Mouse (Mus musculus) lung, postnatal 0 days (tissue): ENCODE results near the gene Wfikkn2. TPM values are rescaled to one million over a fixed set of nuclear protein-coding genes. Genes with fewer than 3 reads are reported as not detected.

Experiments used
- ATAC-seq: fragments of 200-750 bp; cut with Nextera tagmentation; 2 replicates; pipeline ENCODE4 v1.8.0; 2017; ENCODE audit warnings: moderate library complexity
- DNase-seq: peaks from one replicate; pipeline ENCODE4 v3.0.0-alpha.2; 2016; ENCODE audit warnings: low spot score
- H3K27ac ChIP-seq: fragments of 300-500 bp; sonication (generic); 2 replicates; pipeline ENCODE4 v1.5.1; 2014; ENCODE audit warnings: antibody characterized with exemption, mild to moderate bottlenecking, low read length, mixed read lengths
- H3K27me3 ChIP-seq: fragments of 300-500 bp; sonication (generic); replicated peaks from 2 replicates; pipeline ENCODE4 v1.6.1; 2014; ENCODE audit warnings: low read length, mixed read lengths; ENCODE audit not compliant: insufficient read depth
- H3K36me3 ChIP-seq: fragments of 300-500 bp; sonication (generic); 2 replicates; pipeline ENCODE4 v1.6.1; 2014; ENCODE audit warnings: low read length, mixed read lengths; ENCODE audit not compliant: insufficient read depth
- H3K4me1 ChIP-seq: fragments of 300-500 bp; sonication (generic); 2 replicates; pipeline ENCODE4 v1.6.1; 2014; ENCODE audit warnings: antibody characterized with exemption, low read depth, low read length, mixed read lengths; ENCODE audit not compliant: insufficient read depth
- H3K4me2 ChIP-seq: fragments of 300-500 bp; sonication (generic); replicated peaks from 2 replicates; pipeline ENCODE4 v1.6.1; 2014; ENCODE audit warnings: low read depth, mild to moderate bottlenecking, low read length, moderate library complexity, mixed read lengths
- H3K4me3 ChIP-seq: fragments of 300-500 bp; sonication (generic); 2 replicates; pipeline ENCODE4 v1.5.1; 2014; ENCODE audit warnings: low read depth, low read length
- H3K9ac ChIP-seq: fragments of 300-500 bp; sonication (generic); replicated peaks from 2 replicates; pipeline ENCODE4 v1.6.1; 2014; ENCODE audit warnings: low read depth, mild to moderate bottlenecking
- H3K9me3 ChIP-seq: fragments of 300-500 bp; sonication (generic); 2 replicates; pipeline ENCODE4 v1.6.1; 2016; ENCODE audit warnings: low read length, mixed read lengths
- CTCF ChIP-seq: IDR thresholded peaks from 2 replicates; pipeline ENCODE4 v1.5.1; 2016; ENCODE audit warnings: antibody characterized with exemption, mild to moderate bottlenecking
- EP300 ChIP-seq: IDR thresholded peaks from 2 replicates; pipeline ENCODE4 v1.6.1; 2016; ENCODE audit warnings: antibody characterized with exemption, mild to moderate bottlenecking, control low read depth
- WGBS: fragments of 180-500 bp; shearing (Covaris S2); extraction: QIAGEN DNeasy Blood & Tissue Kit; methylation state at CpG from one replicate; pipeline ENCODE4 v1.1.7; 2014; 5-methylcytosine and 5-hydroxymethylcytosine counted together
- polyA plus RNA-seq: library from polyadenylated mRNA; unstranded; fragments of >200 nt; fragmentation: Nextera tagmentation; extraction: Ambion mirVana; gene quantifications from 2 replicates; pipeline ENCODE4 v1.2.1, GENCODE M21; 2015

Wfikkn2 gene
- polyA plus RNA-seq, 1 experiment from 2014 or later: 0.60 TPM

- H3K27ac ChIP-seq: no peak overlapping the region
- 77% methylated on average over 9 of the region's 9 CpGs for WGBS
- H3K9me3 ChIP-seq: no peaks in the 10 kb centered on the region
- no peaks in the 10 kb centered on the region for H3K36me3 ChIP-seq
- DNase-seq: no peak
- H3K4me3 ChIP-seq: no peak overlapping the region
- TF ChIP-seq CTCF: no peak
- no peak for TF ChIP-seq EP300
- no peaks in the 10 kb centered on the region for H3K4me1 ChIP-seq
- no peak overlapping the region for H3K9ac ChIP-seq
- ATAC-seq: no peak
- no peak overlapping the region for H3K4me2 ChIP-seq
- no peaks in the 10 kb centered on the region for H3K27me3 ChIP-seq
Measured at GRCm38 (mm10) chr11:94253156-94253555, 7.4 kb upstream of the Wfikkn2 start.

GRCm38 (mm10) chr11:94246789-94247061, 920 bp upstream of the Wfikkn2 start:
- H3K27me3 ChIP-seq: no peaks in the 10 kb centered on the region
- H3K4me1 ChIP-seq: no peaks in the 10 kb centered on the region; the same call in 1 of the 2 replicates
- no peak overlapping the region for H3K4me3 ChIP-seq
- no peaks in the 10 kb centered on the region for H3K36me3 ChIP-seq
- no peak for ATAC-seq
- DNase-seq: no peak
- no peaks in the 10 kb centered on the region for H3K9me3 ChIP-seq
- H3K9ac ChIP-seq: no peak overlapping the region
- H3K4me2 ChIP-seq: no peak overlapping the region
- TF ChIP-seq CTCF (no peak), EP300 (no peak)
- H3K27ac ChIP-seq: no peak overlapping the region
- 47% methylated on average over 8 of the region's 8 CpGs for whole genome bisulfite sequencing

GRCm38 (mm10) chr11:94244385-94244784, 1.4 kb downstream of the Wfikkn2 start:
- DNase-seq (no peak), ATAC-seq (no peak)
- H3K4me1 ChIP-seq: no peaks in the 10 kb centered on the region; the same call in 1 of the 2 replicates
- no peaks in the 10 kb centered on the region for H3K27me3 ChIP-seq
- no peak overlapping the region for H3K4me3 ChIP-seq
- TF ChIP-seq CTCF: no peak
- TF ChIP-seq EP300: no peak
- whole genome bisulfite sequencing: 56% methylated on average over 9 of the region's 9 CpGs
- no peak overlapping the region for H3K9ac ChIP-seq
- H3K27ac ChIP-seq: no peak overlapping the region
- H3K9me3 ChIP-seq: no peaks in the 10 kb centered on the region
- no peak overlapping the region for H3K4me2 ChIP-seq
- no peaks in the 10 kb centered on the region for H3K36me3 ChIP-seq

- no peak overlapping the region for H3K27ac ChIP-seq
Measured at GRCm38 (mm10) chr11:94243422-94244180, 2.2 kb downstream of the Wfikkn2 start.

GRCm38 (mm10) chr11:94242760-94243421, 2.9 kb downstream of the Wfikkn2 start:
- H3K4me2 ChIP-seq: peak overlapping the region; percentile 55
- peak; percentile 72 for DNase-seq
- no peak overlapping the region; the same call in 1 of the 2 replicates for H3K9ac ChIP-seq
- peak; percentile 72 for ATAC-seq
- H3K9me3 ChIP-seq: no peaks in the 10 kb centered on the region
- WGBS: 6% methylated on average over 28 of the region's 29 CpGs
- peak overlapping the region; percentile 28; the same call in 1 of the 2 replicates for H3K4me3 ChIP-seq
- H3K36me3 ChIP-seq: no peaks in the 10 kb centered on the region
- TF ChIP-seq CTCF (no peak), EP300 (no peak)
- H3K4me1 ChIP-seq: no peaks in the 10 kb centered on the region; the same call in 1 of the 2 replicates
- 0 out of 2 replicates have a peak overlapping the region, but pooled peaks have one; percentile 14 for H3K27ac ChIP-seq
- H3K27me3 ChIP-seq: no peaks in the 10 kb centered on the region

More at GRCm38 (mm10) chr11:94243422-94244180, 2.2 kb downstream of the Wfikkn2 start:
- no peak overlapping the region for H3K9ac ChIP-seq
- H3K4me3 ChIP-seq: peak overlapping the region; percentile 28; the same call in 1 of the 2 replicates
- H3K9me3 ChIP-seq: no peaks in the 10 kb centered on the region
- no peak for DNase-seq
- H3K36me3 ChIP-seq: no peaks in the 10 kb centered on the region
- WGBS: 35% methylated on average over 15 of the region's 15 CpGs
- no peaks in the 10 kb centered on the region; the same call in 1 of the 2 replicates for H3K4me1 ChIP-seq
- TF ChIP-seq EP300: no peak
- TF ChIP-seq CTCF: no peak
- H3K27me3 ChIP-seq: no peaks in the 10 kb centered on the region
- peak overlapping the region; percentile 55 for H3K4me2 ChIP-seq
- ATAC-seq: peak; percentile 29; the same call in 1 of the 2 replicates

GRCm38 (mm10) chr11:94239706-94240105, 6.1 kb downstream of the Wfikkn2 start:
- H3K9ac ChIP-seq: no peak overlapping the region
- H3K9me3 ChIP-seq: no peaks in the 10 kb centered on the region
- H3K27me3 ChIP-seq: no peaks in the 10 kb centered on the region
- no peak overlapping the region for H3K4me3 ChIP-seq
- H3K4me2 ChIP-seq: no peak overlapping the region
- DNase-seq (no peak), ATAC-seq (no peak)
- 33% methylated on average over 9 of the region's 9 CpGs for WGBS
- H3K27ac ChIP-seq: no peak overlapping the region
- no peaks in the 10 kb centered on the region for H3K36me3 ChIP-seq
- H3K4me1 ChIP-seq: no peaks in the 10 kb centered on the region; the same call in 1 of the 2 replicates
- TF ChIP-seq EP300 (no peak), CTCF (no peak)
